Mouse (Mus musculus) embryonic facial prominence, embryonic 12.5 days (tissue): ENCODE measurements at regions not wholly inside any gene's neighbourhood (a gene's known extent, or its start where the extent isn't known, plus 50 kb on each side); places are given as distances from the start of the nearest gene placed in this dataset.

ENCODE experiments used
- ATAC-seq: fragments of 200-750 bp; cut with Nextera tagmentation; 2 replicates; pipeline ENCODE4 v1.8.0; 2017; ENCODE audit not compliant: insufficient number of reproducible peaks, insufficient read depth, low FRiP score, low TSS enrichment
- H3K27ac ChIP-seq: fragments of 300-500 bp; sonication (generic); 2 replicates; pipeline ENCODE4 v1.5.1; 2016; ENCODE audit warnings: mild to moderate bottlenecking
- H3K27me3 ChIP-seq: fragments of 300-500 bp; sonication (generic); 2 replicates; pipeline ENCODE4 v1.6.1; 2016; ENCODE audit warnings: mild to moderate bottlenecking, moderate library complexity
- H3K36me3 ChIP-seq: fragments of 300-500 bp; sonication (generic); 2 replicates; pipeline ENCODE4 v1.6.1; 2016; ENCODE audit warnings: mild to moderate bottlenecking
- H3K4me1 ChIP-seq: fragments of 300-500 bp; sonication (generic); 2 replicates; pipeline ENCODE4 v1.6.1; 2016
- H3K4me2 ChIP-seq: fragments of 300-500 bp; sonication (generic); replicated peaks from 2 replicates; pipeline ENCODE4 v1.6.1; 2016; ENCODE audit warnings: mild to moderate bottlenecking, moderate library complexity
- H3K4me3 ChIP-seq: fragments of 300-500 bp; sonication (generic); 2 replicates; pipeline ENCODE4 v1.5.1; 2016; ENCODE audit warnings: mild to moderate bottlenecking
- H3K9ac ChIP-seq: fragments of 300-500 bp; sonication (generic); 2 replicates; pipeline ENCODE4 v1.6.1; 2016; ENCODE audit warnings: mild to moderate bottlenecking, moderate library complexity
- H3K9me3 ChIP-seq: fragments of 300-500 bp; sonication (generic); 2 replicates; pipeline ENCODE4 v1.6.1; 2016; ENCODE audit warnings: mild to moderate bottlenecking, moderate library complexity
- WGBS: fragments of 180-500 bp; shearing (Covaris S2); methylation state at CpG from one replicate; pipeline ENCODE4 v1.1.7; 2016; 5-methylcytosine and 5-hydroxymethylcytosine counted together

DNA sequence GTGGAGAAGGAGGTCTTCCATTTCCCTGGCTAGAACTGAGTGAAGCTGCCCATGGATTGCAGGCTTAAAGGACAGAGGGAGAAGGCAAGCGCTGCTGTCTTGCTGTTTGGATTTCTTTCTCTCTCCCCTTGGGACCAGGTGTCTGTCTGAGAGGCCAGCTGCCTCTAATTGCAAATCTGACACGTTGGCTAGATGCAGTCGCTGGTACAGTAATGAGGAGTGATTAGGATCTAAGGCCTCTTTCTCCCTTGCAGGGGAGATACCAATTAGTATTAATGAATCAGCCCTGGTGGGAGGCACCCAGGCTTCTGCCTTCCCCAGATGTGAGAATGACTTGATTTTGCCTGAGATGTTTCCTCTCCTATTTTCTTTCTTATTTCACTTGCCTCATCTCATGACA is 100.1 kb upstream of the Lyplal1 start:
- H3K27ac ChIP-seq: no peak overlapping the region
- no peak for ATAC-seq

GRCm38 (mm10) chr1:186204151-186204550 is 87.0 kb upstream of the Lyplal1 start:
- H3K4me3 ChIP-seq: no peak overlapping the region
- no peaks in the 10 kb centered on the region for H3K27me3 ChIP-seq
- H3K27ac ChIP-seq: no peak overlapping the region
- no peak for ATAC-seq
- no peaks in the 10 kb centered on the region for H3K9me3 ChIP-seq
- 96% methylated on average over 1 of the region's 1 CpGs for WGBS
- no peaks in the 10 kb centered on the region for H3K36me3 ChIP-seq
- no peaks in the 10 kb centered on the region for H3K4me1 ChIP-seq
- H3K4me2 ChIP-seq: no peak overlapping the region
- H3K9ac ChIP-seq: no peak overlapping the region

More for the DNA sequence above, 100.1 kb upstream of the Lyplal1 start:
- H3K4me2 ChIP-seq: no peak overlapping the region
- H3K9me3 ChIP-seq: 0 out of 2 replicates have a peak, but pooled peaks cover 4% of the 10 kb centered on the region
- H3K4me3 ChIP-seq: no peak overlapping the region
- no peaks in the 10 kb centered on the region for H3K27me3 ChIP-seq
- H3K36me3 ChIP-seq: no peaks in the 10 kb centered on the region
- 13% methylated on average over 3 of the region's 3 CpGs for WGBS
- no peak overlapping the region for H3K9ac ChIP-seq
- peaks cover 7% of the 10 kb centered on the region; the same call in 1 of the 2 replicates for H3K4me1 ChIP-seq

- Histone ChIP-seq H3K9me3 (no peaks in the 10 kb centered on the region), H3K4me1 (no peaks in the 10 kb centered on the region), H3K9ac (no peak overlapping the region), H3K27me3 (no peaks in the 10 kb centered on the region), H3K4me2 (no peak overlapping the region), H3K4me3 (no peak overlapping the region), H3K36me3 (no peaks in the 10 kb centered on the region), H3K27ac (no peak overlapping the region)
- no peak for ATAC-seq
These were observed 85.4 kb upstream of the Lyplal1 start for GRCm38 (mm10) chr1:186202536-186202935.

GRCm38 (mm10) chr1:186198391-186198790 is 81.3 kb upstream of the Lyplal1 start:
- H3K9ac ChIP-seq: no peak overlapping the region
- 73% methylated on average over 1 of the region's 1 CpGs for WGBS
- H3K9me3 ChIP-seq: no peaks in the 10 kb centered on the region
- no peaks in the 10 kb centered on the region for H3K4me1 ChIP-seq
- H3K36me3 ChIP-seq: no peaks in the 10 kb centered on the region
- no peak overlapping the region for H3K4me2 ChIP-seq
- H3K27ac ChIP-seq: no peak overlapping the region
- no peaks in the 10 kb centered on the region for H3K27me3 ChIP-seq
- H3K4me3 ChIP-seq: no peak overlapping the region
- ATAC-seq: no peak

DNA sequence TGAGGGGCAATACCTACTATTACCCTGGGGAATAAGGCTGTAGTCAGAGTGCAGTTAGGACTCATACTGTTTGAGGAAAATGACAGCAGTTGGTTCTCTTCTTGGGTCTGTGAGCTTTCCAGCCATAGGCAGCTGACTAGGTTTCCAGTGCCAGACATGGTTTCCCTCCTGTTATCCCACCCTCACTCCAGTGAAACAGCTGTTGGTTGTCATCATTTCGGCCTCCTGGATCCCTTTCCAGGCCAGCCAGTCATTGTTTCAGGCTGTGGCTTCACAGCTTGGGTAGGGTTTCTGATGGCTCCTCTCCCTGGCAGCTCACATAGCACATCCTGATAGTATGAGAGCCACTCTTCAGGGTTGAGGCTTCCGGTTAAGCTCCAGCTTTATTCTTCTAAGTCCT is 79.9 kb upstream of the Lyplal1 start:
- H3K27ac ChIP-seq: no peak overlapping the region
- 76% methylated on average over 2 of the region's 2 CpGs for WGBS
- no peak overlapping the region for H3K4me3 ChIP-seq
- H3K9me3 ChIP-seq: no peaks in the 10 kb centered on the region
- no peak for ATAC-seq
- H3K4me2 ChIP-seq: no peak overlapping the region
- H3K27me3 ChIP-seq: no peaks in the 10 kb centered on the region
- H3K4me1 ChIP-seq: no peaks in the 10 kb centered on the region
- H3K9ac ChIP-seq: no peak overlapping the region
- H3K36me3 ChIP-seq: no peaks in the 10 kb centered on the region

DNA sequence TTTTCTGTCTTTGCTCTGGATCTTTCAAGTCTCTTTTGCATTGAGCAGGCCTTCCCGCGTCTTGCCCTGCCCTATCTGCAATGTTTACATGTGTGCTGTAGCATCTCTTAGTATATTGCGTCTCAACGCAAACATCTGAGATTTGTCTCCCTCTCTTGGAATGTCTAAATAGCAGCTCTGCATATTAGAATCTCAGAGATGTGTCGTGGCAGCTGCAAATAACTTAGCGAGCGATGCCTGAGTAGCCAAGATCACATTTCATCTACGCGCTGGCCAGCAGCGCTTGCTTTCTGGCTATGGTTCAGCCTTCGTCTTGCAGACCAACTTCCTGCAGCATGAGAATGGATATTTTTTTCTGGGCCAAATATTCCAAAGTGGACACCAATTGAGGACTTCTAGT is 72.3 kb upstream of the Lyplal1 start:
- H3K4me2 ChIP-seq: no peak overlapping the region
- peaks cover 4% of the 10 kb centered on the region; the same call in 1 of the 2 replicates for H3K4me1 ChIP-seq
- WGBS: 35% methylated on average over 11 of the region's 11 CpGs

GRCm38 (mm10) chr1:186187372-186187771 is 70.3 kb upstream of the Lyplal1 start:
- H3K4me3 ChIP-seq: no peak overlapping the region
- no peaks in the 10 kb centered on the region for H3K27me3 ChIP-seq
- ATAC-seq: no peak; the same call in 1 of the 2 replicates
- 74% methylated on average over 5 of the region's 5 CpGs for WGBS
- H3K9me3 ChIP-seq: no peaks in the 10 kb centered on the region
- no peak overlapping the region for H3K9ac ChIP-seq
- H3K36me3 ChIP-seq: no peaks in the 10 kb centered on the region
- no peak overlapping the region for H3K27ac ChIP-seq
- H3K4me2 ChIP-seq: no peak overlapping the region
- H3K4me1 ChIP-seq: peaks cover 18% of the 10 kb centered on the region

More for the DNA sequence above, 72.3 kb upstream of the Lyplal1 start:
- no peak for ATAC-seq
- no peaks in the 10 kb centered on the region for H3K9me3 ChIP-seq
- no peak overlapping the region for H3K4me3 ChIP-seq
- H3K27ac ChIP-seq: peak overlapping the region; percentile 50; the same call in 1 of the 2 replicates
- no peaks in the 10 kb centered on the region for H3K27me3 ChIP-seq
- no peaks in the 10 kb centered on the region for H3K36me3 ChIP-seq
- H3K9ac ChIP-seq: no peak overlapping the region

DNA sequence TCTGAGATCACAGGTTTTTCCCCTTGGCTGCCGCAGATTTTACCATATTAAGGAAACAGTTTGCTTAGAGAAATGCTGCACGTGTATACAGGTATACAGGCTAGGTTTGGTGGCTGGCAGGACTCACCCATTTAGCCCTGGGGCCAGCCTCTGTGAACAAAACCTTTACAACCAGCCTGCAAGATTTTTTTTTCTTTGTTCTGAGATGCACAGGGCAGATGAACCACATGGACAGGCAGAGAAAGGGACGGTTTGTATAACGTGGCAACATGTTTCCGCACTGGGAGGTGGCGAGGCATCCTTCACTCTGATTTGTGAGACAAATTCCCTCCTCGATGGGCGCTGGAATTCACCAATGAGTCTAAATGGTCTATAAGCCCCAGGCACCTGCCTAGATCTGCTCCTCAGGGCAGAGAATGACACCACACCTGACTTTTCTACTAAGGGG is 66.1 kb upstream of the Lyplal1 start:
- Histone ChIP-seq H3K27ac (no peak overlapping the region), H3K4me3 (no peak overlapping the region), H3K36me3 (no peaks in the 10 kb centered on the region), H3K9ac (no peak overlapping the region), H3K4me1 (peaks cover 14% of the 10 kb centered on the region), H3K27me3 (no peaks in the 10 kb centered on the region), H3K9me3 (no peaks in the 10 kb centered on the region), H3K4me2 (peak overlapping the region; percentile 26)
- no peak for ATAC-seq
- WGBS: 66% methylated on average over 8 of the region's 8 CpGs

DNA sequence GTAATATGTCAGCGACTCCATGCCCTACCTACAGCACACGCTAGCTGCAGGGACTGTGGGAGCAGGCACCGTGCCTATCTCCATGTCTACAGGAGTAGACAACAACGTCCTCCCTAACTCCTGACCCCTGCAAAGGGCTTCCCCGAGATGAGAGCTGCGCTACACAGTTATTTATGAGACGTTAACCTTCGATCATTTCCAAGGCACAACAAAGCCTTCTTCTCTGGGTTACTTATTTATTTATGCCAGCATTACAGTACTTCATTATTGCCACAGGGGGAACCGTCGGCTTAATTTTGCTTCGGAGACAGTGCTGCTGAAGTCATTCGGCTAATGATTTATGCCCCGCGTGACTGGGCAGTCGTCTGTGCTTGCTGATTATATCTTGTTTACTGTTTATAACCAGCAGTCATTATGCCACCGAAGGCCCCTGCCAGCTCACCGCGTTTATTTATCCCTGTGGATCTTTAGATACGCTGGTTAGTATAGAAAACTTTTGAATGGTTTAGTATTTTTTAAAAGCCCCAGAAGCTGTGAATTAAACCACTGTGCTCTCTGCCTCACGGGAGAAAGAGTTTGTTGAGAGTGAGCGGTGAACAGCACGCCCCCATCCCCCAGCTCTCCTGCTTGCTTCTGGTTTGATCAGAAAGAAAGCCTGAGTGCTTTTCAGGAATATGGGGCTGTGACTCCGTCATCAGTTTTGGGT is 65.5 kb upstream of the Lyplal1 start:
- H3K36me3 ChIP-seq: no peaks in the 10 kb centered on the region
- H3K4me1 ChIP-seq: peaks cover 14% of the 10 kb centered on the region
- WGBS: 44% methylated on average over 23 of the region's 23 CpGs
- ATAC-seq: 0 out of 2 replicates have a peak, but pooled peaks have one; percentile 28
- no peak overlapping the region for H3K9ac ChIP-seq
- H3K4me2 ChIP-seq: peak overlapping the region; percentile 26
- no peaks in the 10 kb centered on the region for H3K9me3 ChIP-seq
- no peak overlapping the region for H3K27ac ChIP-seq
- no peaks in the 10 kb centered on the region for H3K27me3 ChIP-seq
- H3K4me3 ChIP-seq: no peak overlapping the region

GRCm38 (mm10) chr1:186177019-186177418 is 59.9 kb upstream of the Lyplal1 start:
- Histone ChIP-seq H3K36me3 (no peaks in the 10 kb centered on the region), H3K4me1 (no peaks in the 10 kb centered on the region), H3K4me3 (no peak overlapping the region), H3K9me3 (no peaks in the 10 kb centered on the region), H3K27me3 (no peaks in the 10 kb centered on the region), H3K4me2 (no peak overlapping the region), H3K9ac (no peak overlapping the region), H3K27ac (no peak overlapping the region)
- ATAC-seq: no peak
- WGBS: 59% methylated on average over 3 of the region's 3 CpGs

GRCm38 (mm10) chr1:186173472-186174014 is 56.4 kb upstream of the Lyplal1 start:
- WGBS: 72% methylated on average over 8 of the region's 8 CpGs
- Histone ChIP-seq H3K9me3 (no peaks in the 10 kb centered on the region), H3K36me3 (no peaks in the 10 kb centered on the region), H3K4me3 (no peak overlapping the region), H3K9ac (no peak overlapping the region), H3K4me2 (no peak overlapping the region), H3K4me1 (no peaks in the 10 kb centered on the region), H3K27me3 (no peaks in the 10 kb centered on the region), H3K27ac (no peak overlapping the region)
- no peak for ATAC-seq

DNA sequence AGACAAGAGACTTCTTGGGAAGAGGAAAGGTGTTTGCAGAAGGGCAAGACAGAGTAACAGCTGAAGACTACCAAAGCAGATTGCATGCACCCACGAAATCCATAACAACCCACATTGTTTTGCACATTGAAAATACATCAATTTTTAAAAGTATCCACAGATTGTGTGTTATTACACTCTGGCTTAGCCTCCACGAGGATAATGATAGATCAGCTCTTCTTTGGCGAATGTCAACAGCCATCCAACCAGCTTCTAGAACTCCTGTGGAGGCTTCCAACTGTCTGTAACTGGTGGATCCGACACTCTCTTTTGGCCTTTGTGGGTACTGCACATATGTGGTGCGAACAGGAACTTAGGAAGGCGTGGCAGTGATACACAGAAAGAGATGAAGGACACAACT is 54.6 kb upstream of the Lyplal1 start:
- Histone ChIP-seq H3K4me1 (no peaks in the 10 kb centered on the region), H3K9ac (no peak overlapping the region), H3K36me3 (no peaks in the 10 kb centered on the region), H3K4me2 (no peak overlapping the region), H3K4me3 (no peak overlapping the region), H3K27me3 (no peaks in the 10 kb centered on the region), H3K27ac (no peak overlapping the region), H3K9me3 (no peaks in the 10 kb centered on the region)
- 86% methylated on average over 6 of the region's 6 CpGs for WGBS
- ATAC-seq: no peak
